Mouse (Mus musculus): ENCODE data around the gene Ryr1. TPM values are rescaled to one million over a fixed set of nuclear protein-coding genes. Genes with fewer than 3 reads are reported as not detected.

Gene Ryr1
- polyA plus RNA-seq, 1 experiment from 2014 or later = 0.30 TPM

DNA sequence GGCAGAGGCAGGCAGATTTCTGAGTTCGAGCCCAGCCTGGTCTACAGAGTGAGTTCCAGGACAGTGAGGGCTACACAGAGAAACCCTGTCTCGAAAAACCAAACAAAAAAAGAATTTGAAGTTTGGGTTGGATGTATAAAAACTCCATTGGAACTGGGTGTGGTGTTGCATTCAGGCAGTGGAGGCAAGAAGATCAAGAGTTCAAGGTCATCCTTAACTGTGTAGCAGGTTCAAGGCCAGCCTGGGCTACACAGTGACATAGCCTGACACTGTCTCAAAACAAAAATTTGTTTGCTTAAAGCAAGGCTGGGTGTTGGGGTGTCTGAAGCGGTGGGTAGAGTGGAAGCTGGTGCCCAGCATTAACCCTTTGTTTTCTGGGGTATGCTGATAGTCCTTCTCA, 131.6 kb downstream of the Ryr1 start:
- Histone ChIP-seq H3K27ac (no peak overlapping the region), H3K4me1 (no peaks in the 10 kb centered on the region), H3K4me3 (replicated peaks) (no peak overlapping the region), H3K27me3 (replicated peaks) (no peaks in the 10 kb centered on the region), H3K4me2 (no peak overlapping the region), H3K36me3 (no peaks in the 10 kb centered on the region), H3K9ac (no peak overlapping the region), H3K9me3 (no peaks in the 10 kb centered on the region)
- WGBS = 82% methylated on average over 3 of the region's 3 CpGs
- no peak for ATAC-seq (ENCODE audit: insufficient read depth, low FRiP score, low read depth)

GRCm38 (mm10) chr7:28992997-28993396, 132.0 kb downstream of the Ryr1 start:
- 85% methylated on average over 3 of the region's 3 CpGs for WGBS

DNA sequence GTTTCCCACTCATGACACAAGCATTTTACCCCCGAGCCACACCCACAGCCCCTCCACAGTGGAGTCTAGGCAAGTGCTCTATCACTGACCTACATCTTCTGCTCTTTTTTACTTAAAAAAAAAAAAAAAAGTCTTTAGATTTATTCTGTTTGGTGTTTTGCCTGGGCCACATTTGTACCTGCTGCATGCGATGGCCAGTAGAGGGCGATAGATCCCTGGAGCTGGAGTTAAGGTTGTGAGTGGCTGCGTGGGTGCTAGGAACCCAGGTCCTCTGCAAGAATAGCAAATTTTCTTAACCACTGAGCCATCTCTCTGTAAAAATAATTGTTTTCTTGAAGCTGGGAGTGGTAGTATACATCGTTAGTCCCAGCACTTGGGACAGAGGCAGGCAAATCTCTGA, 133.4 kb downstream of the Ryr1 start:
- Histone ChIP-seq H3K27me3 (replicated peaks) (no peaks in the 10 kb centered on the region), H3K9ac (no peak overlapping the region), H3K36me3 (no peaks in the 10 kb centered on the region), H3K9me3 (no peaks in the 10 kb centered on the region), H3K27ac (no peak overlapping the region), H3K4me2 (no peak overlapping the region), H3K4me1 (no peaks in the 10 kb centered on the region), H3K4me3 (replicated peaks) (no peak overlapping the region)
- no peak for ATAC-seq (ENCODE audit: insufficient read depth, low FRiP score, low read depth)
- 68% methylated on average over 5 of the region's 5 CpGs for WGBS

More at GRCm38 (mm10) chr7:28992997-28993396, 132.0 kb downstream of the Ryr1 start:
- Histone ChIP-seq H3K9ac (no peak overlapping the region), H3K36me3 (no peaks in the 10 kb centered on the region), H3K27me3 (replicated peaks) (no peaks in the 10 kb centered on the region), H3K4me3 (replicated peaks) (no peak overlapping the region), H3K4me2 (no peak overlapping the region), H3K9me3 (no peaks in the 10 kb centered on the region), H3K4me1 (no peaks in the 10 kb centered on the region), H3K27ac (no peak overlapping the region)
- ATAC-seq (ENCODE audit: insufficient read depth, low FRiP score, low read depth) = no peak

DNA sequence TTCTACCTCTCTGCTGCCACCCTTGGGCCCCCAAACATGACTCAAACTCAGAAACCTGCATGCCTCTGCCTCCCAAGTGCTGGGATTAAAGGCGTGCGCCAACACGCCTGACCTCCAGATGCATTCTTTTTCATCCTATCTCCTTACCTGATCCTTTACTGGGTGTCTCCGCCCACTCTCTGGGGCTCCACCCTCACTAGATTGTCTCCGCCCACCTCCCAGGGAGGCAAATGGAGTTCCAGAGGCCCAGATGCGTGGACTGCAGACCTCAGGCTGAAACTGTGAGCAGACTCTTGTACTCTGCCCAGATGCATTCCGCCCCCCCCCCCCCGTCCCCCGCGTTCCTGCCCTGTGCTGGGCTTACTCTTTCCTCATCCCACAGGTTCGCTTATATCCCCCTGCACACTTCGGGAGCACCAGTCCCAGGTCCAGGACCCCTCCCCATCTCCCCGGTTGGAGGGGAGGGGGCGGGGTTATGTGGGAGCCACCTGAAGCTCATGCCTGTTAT, 134.2 kb downstream of the Ryr1 start:
- H3K27me3 ChIP-seq (replicated peaks) = no peaks in the 10 kb centered on the region
- no peak overlapping the region for H3K27ac ChIP-seq
- H3K4me2 ChIP-seq = no peak overlapping the region
- ATAC-seq (ENCODE audit: insufficient read depth, low FRiP score, low read depth) = peak; percentile 47; the same call in 1 of the 2 replicates
- no peaks in the 10 kb centered on the region for H3K4me1 ChIP-seq
- H3K4me3 ChIP-seq (replicated peaks) = no peak overlapping the region
- no peaks in the 10 kb centered on the region for H3K9me3 ChIP-seq
- 53% methylated on average over 13 of the region's 14 CpGs for WGBS
- H3K36me3 ChIP-seq = no peaks in the 10 kb centered on the region
- no peak overlapping the region for H3K9ac ChIP-seq

DNA sequence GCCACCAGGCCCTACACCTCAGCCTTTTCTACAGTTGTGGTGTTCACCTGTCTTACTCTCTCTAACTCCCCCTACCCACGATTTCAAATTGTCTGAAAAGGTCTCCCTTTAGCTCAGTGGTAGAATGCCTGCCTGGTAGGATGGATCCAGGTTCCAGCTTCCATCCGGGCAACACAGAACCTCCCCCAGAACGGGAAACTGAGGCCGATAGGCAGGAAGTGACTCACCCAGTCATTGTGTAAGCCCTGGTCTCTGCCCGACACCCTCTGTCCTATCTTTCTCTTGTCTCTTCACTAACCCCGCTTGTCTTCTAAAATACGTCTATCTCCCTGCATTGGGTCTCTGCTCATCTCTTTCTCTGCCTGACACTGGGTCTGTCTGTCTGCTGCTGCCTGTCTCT, 139.8 kb downstream of the Ryr1 start:
- no peaks in the 10 kb centered on the region for H3K36me3 ChIP-seq
- H3K4me2 ChIP-seq = no peak overlapping the region
- no peaks in the 10 kb centered on the region for H3K9me3 ChIP-seq
- H3K9ac ChIP-seq = no peak overlapping the region
- H3K4me3 ChIP-seq (replicated peaks) = no peak overlapping the region
- peaks cover 12% of the 10 kb centered on the region for H3K4me1 ChIP-seq
- H3K27me3 ChIP-seq (replicated peaks) = no peaks in the 10 kb centered on the region
- H3K27ac ChIP-seq = no peak overlapping the region
- 81% methylated on average over 7 of the region's 7 CpGs for WGBS
- ATAC-seq (ENCODE audit: insufficient read depth, low FRiP score, low read depth) = no peak

DNA sequence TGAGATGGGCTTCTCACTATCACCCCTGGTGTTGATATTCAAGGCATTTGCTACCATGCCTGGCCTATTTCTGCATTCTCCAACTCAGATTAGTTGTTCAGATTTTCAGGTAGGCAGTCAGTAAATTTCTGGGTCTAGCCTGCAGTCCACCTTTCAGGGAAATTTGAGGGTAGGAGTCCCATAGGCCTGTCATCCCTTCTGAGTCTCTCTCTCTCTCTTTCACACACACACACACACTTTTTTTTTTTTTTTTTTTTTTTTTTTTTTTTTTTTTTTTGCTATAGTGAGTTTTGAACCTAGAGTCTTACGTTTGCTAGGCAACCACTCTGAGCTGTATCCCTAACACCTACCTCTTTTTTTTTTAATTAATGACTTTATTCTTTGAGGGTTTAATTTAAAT, 140.5 kb downstream of the Ryr1 start:
- no peak overlapping the region for H3K4me3 ChIP-seq (replicated peaks)
- WGBS = 100% methylated on average over 1 of the region's 1 CpGs

GRCm38 (mm10) chr7:28983849-28984248, 141.1 kb downstream of the Ryr1 start:
- 77% methylated on average over 4 of the region's 4 CpGs for WGBS
- Histone ChIP-seq H3K9me3 (no peaks in the 10 kb centered on the region), H3K4me3 (replicated peaks) (no peak overlapping the region), H3K4me1 (peaks cover 12% of the 10 kb centered on the region), H3K36me3 (peaks cover under 1% of the 10 kb centered on the region; the same call in 1 of the 2 replicates), H3K27me3 (replicated peaks) (no peaks in the 10 kb centered on the region), H3K9ac (no peak overlapping the region), H3K4me2 (no peak overlapping the region), H3K27ac (no peak overlapping the region)
- no peak for ATAC-seq (ENCODE audit: insufficient read depth, low FRiP score, low read depth)

More for the DNA sequence above, 140.5 kb downstream of the Ryr1 start:
- peaks cover 12% of the 10 kb centered on the region for H3K4me1 ChIP-seq
- H3K9me3 ChIP-seq = no peaks in the 10 kb centered on the region
- no peak for ATAC-seq (ENCODE audit: insufficient read depth, low FRiP score, low read depth)
- H3K27me3 ChIP-seq (replicated peaks) = no peaks in the 10 kb centered on the region
- H3K27ac ChIP-seq = no peak overlapping the region
- H3K4me2 ChIP-seq = no peak overlapping the region
- H3K9ac ChIP-seq = no peak overlapping the region
- H3K36me3 ChIP-seq = no peaks in the 10 kb centered on the region

GRCm38 (mm10) chr7:28983141-28983564, 141.8 kb downstream of the Ryr1 start:
- H3K4me1 ChIP-seq = peaks cover 12% of the 10 kb centered on the region
- H3K9me3 ChIP-seq = no peaks in the 10 kb centered on the region
- H3K4me3 ChIP-seq (replicated peaks) = no peak overlapping the region
- H3K27ac ChIP-seq = no peak overlapping the region
- peaks cover 5% of the 10 kb centered on the region; the same call in 1 of the 2 replicates for H3K36me3 ChIP-seq
- H3K9ac ChIP-seq = no peak overlapping the region
- peak overlapping the region; percentile 87 for H3K4me2 ChIP-seq
- H3K27me3 ChIP-seq (replicated peaks) = no peaks in the 10 kb centered on the region
- 63% methylated on average over 11 of the region's 11 CpGs for WGBS
- ATAC-seq (ENCODE audit: insufficient read depth, low FRiP score, low read depth) = no peak

- ATAC-seq (ENCODE audit: insufficient read depth, low FRiP score, low read depth) = peak; percentile 31
- H3K27me3 ChIP-seq (replicated peaks) = no peaks in the 10 kb centered on the region
- peak overlapping the region; percentile 68 for H3K4me3 ChIP-seq (replicated peaks)
- H3K9me3 ChIP-seq = no peaks in the 10 kb centered on the region
- WGBS = 11% methylated on average over 19 of the region's 19 CpGs
- H3K9ac ChIP-seq = peak overlapping the region; percentile 61
- H3K27ac ChIP-seq = peak overlapping the region; percentile 92
- peaks cover 12% of the 10 kb centered on the region; the same call in 1 of the 2 replicates for H3K36me3 ChIP-seq
- peaks cover 12% of the 10 kb centered on the region for H3K4me1 ChIP-seq
- peak overlapping the region; percentile 87 for H3K4me2 ChIP-seq
These were observed 142.5 kb downstream of the Ryr1 start for GRCm38 (mm10) chr7:28982274-28983013.

- peak within 1 kb of the TSS; percentile 80 for H3K9ac ChIP-seq
- WGBS = under 1% methylated on average over 36 of the region's 36 CpGs
- H3K4me3 ChIP-seq (replicated peaks) = peak within 1 kb of the TSS; percentile 68
- no peaks in the 10 kb centered on the region for H3K9me3 ChIP-seq
- H3K27ac ChIP-seq = peak within 1 kb of the TSS; percentile 92
- no peaks in the 10 kb centered on the region for H3K27me3 ChIP-seq (replicated peaks)
- H3K36me3 ChIP-seq = peaks cover 19% of the 10 kb centered on the region
- H3K4me1 ChIP-seq = peaks cover 12% of the 10 kb centered on the region
- H3K4me2 ChIP-seq = peak within 1 kb of the TSS; percentile 87
- ATAC-seq (ENCODE audit: insufficient read depth, low FRiP score, low read depth) = peak; percentile 92
These were observed 143.2 kb downstream of the Ryr1 start, which contains the start of the genes Eif3k and Map4k1 for GRCm38 (mm10) chr7:28981651-28982273. Eif3k (minus strand) TSS chr7:28981864. Map4k1 (plus strand) TSS chr7:28982050.

DNA sequence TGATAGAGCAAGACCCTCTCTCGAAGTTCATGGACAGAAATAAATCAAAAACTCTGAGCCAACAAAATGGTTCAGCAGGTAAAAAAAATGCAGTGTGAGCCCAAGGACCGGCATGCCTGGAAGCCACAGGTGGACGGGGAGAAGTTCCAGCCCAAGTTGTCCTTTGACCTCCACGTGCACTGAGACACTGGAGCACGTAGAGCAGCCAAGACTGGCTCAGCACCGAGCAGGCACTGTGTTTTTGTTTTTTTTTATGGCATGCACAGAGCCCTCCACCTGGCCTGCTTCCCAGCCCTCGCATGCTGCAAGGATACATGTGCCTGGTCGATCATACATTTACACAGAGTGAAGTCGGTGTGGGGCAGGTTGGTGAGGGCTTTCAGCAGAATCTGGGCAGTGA, 147.4 kb downstream of the Ryr1 start:
- no peak overlapping the region for H3K4me2 ChIP-seq
- H3K9ac ChIP-seq = no peak overlapping the region
- no peaks in the 10 kb centered on the region for H3K27me3 ChIP-seq (replicated peaks)
- WGBS = 87% methylated on average over 9 of the region's 9 CpGs
- peaks cover 48% of the 10 kb centered on the region for H3K36me3 ChIP-seq
- H3K27ac ChIP-seq = no peak overlapping the region
- peaks cover 9% of the 10 kb centered on the region for H3K4me1 ChIP-seq
- no peak for ATAC-seq (ENCODE audit: insufficient read depth, low FRiP score, low read depth)
- no peak overlapping the region for H3K4me3 ChIP-seq (replicated peaks)
- no peaks in the 10 kb centered on the region for H3K9me3 ChIP-seq

DNA sequence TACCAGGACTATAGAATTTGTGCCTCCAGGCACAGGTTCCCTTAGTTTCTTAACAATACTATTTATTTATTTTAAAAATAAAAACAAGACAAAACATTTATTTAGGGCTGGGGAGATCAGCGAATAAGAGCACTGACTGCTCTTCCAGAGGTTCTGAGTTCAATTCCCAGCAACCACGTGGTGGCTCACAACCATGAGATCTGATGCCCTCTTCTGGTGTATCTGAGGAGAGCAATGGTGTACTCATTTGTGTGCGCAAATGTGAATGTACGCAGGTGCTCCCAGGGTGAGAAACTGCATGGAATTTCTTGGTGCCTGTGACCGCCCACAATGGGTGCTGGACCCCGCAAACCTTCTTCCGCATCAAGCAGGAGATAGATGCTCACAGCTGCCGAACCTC, 152.0 kb downstream of the Ryr1 start:
- no peak overlapping the region for H3K4me2 ChIP-seq
- H3K27me3 ChIP-seq (replicated peaks) = no peaks in the 10 kb centered on the region
- peaks cover 46% of the 10 kb centered on the region for H3K36me3 ChIP-seq
- peaks cover 8% of the 10 kb centered on the region; the same call in 1 of the 2 replicates for H3K4me1 ChIP-seq
- WGBS = 82% methylated on average over 8 of the region's 8 CpGs
- H3K9ac ChIP-seq = no peak overlapping the region
- H3K27ac ChIP-seq = peak overlapping the region; percentile 78; the same call in 1 of the 2 replicates
- H3K9me3 ChIP-seq = no peaks in the 10 kb centered on the region
- no peak for ATAC-seq (ENCODE audit: insufficient read depth, low FRiP score, low read depth)
- H3K4me3 ChIP-seq (replicated peaks) = no peak overlapping the region
